In the genomic region with DNA sequence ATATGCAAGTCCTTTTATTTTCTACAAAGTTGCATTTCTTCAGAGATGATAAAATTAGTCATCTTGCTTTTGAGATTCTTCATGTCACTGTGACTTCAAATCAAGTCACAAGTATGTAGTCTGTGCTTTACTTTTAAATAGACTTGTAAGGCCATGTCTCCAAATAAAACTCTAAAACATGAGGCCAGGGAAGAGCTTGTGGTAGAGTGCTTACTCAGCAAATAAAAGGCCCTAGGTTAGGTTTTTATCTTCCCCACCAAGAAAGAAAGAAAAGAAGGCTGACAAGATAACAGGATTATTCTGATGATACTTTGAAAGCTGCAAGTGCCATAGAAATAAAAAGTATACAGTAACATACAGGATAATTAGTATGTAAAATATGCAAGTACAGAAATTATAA, we compare ENCODE assay signal across 32 mouse cellular contexts.
"Had no signal": no experiment of that assay in that cellular context is flagged by ENCODE, and none has a peak within 500 bp of the region (broad histone marks: within the 10 kb centered on the region; RNA-seq: fewer than 3 reads in every experiment).

No protein-coding gene starts in this region.

- H3K9me3 ChIP-seq: limb, embryonic 10.5 days; limb, embryonic 12.5 days; limb, embryonic 13.5 days; limb, embryonic 15.5 days; liver, embryonic 12.5 days; liver, embryonic 13.5 days; liver, embryonic 15.5 days; lung, embryonic 15.5 days; megakaryocyte, embryonic 14.5 days; midbrain, embryonic 10.5 days; midbrain, embryonic 12.5 days; midbrain, embryonic 13.5 days; midbrain, embryonic 15.5 days; neural tube, embryonic 12.5 days had no signal

- H3K36me3 ChIP-seq: liver, embryonic 12.5 days; liver, embryonic 13.5 days had no signal

- DNase-seq: left cerebral cortex, postnatal 4 days; liver; liver, embryonic 13.5 days; liver, postnatal 0 days; lung, adult 18-20 months; lung, adult 2 months; lung, embryonic 14.5 days; lung, postnatal 10 days; lung, postnatal 14 days; lung, postnatal 36 days; lung, postnatal 4 days; midbrain, embryonic 14.5 days had no signal

- H3K9ac ChIP-seq: limb, embryonic 12.5 days; limb, embryonic 13.5 days; limb, embryonic 15.5 days; liver, embryonic 12.5 days; liver, embryonic 13.5 days; liver, embryonic 14.5 days; liver, embryonic 15.5 days; liver, postnatal 0 days; lung, embryonic 14.5 days; lung, embryonic 15.5 days; midbrain, embryonic 12.5 days; midbrain, embryonic 13.5 days; midbrain, embryonic 15.5 days; neural tube, embryonic 12.5 days had no signal

- ATAC-seq: liver, embryonic 12.5 days; liver, postnatal 0 days; lung, postnatal 0 days; midbrain, embryonic 13.5 days; midbrain, embryonic 15.5 days; midbrain, embryonic 16.5 days had no signal

- H3K27ac ChIP-seq: limb, embryonic 10.5 days; limb, embryonic 12.5 days; limb, embryonic 13.5 days; limb, embryonic 15.5 days; liver, embryonic 12.5 days; liver, embryonic 13.5 days; liver, embryonic 14.5 days; liver, embryonic 15.5 days; lung, embryonic 15.5 days; macrophage; midbrain, embryonic 10.5 days; midbrain, embryonic 12.5 days; midbrain, embryonic 13.5 days; midbrain, embryonic 15.5 days; neural tube, embryonic 12.5 days had no signal

- H3K4me2 ChIP-seq: limb, embryonic 12.5 days; limb, embryonic 13.5 days; limb, embryonic 15.5 days; liver, embryonic 11.5 days; liver, embryonic 12.5 days; liver, embryonic 13.5 days; liver, embryonic 15.5 days; lung, embryonic 14.5 days; lung, embryonic 15.5 days; midbrain, embryonic 11.5 days; midbrain, embryonic 12.5 days; midbrain, embryonic 13.5 days; midbrain, embryonic 15.5 days; neural tube, embryonic 12.5 days had no signal

- H3K27me3 ChIP-seq: limb, embryonic 12.5 days; limb, embryonic 13.5 days; limb, embryonic 15.5 days; liver, embryonic 12.5 days; liver, embryonic 13.5 days; liver, embryonic 15.5 days; lung, embryonic 15.5 days; megakaryocyte, embryonic 14.5 days; midbrain, embryonic 12.5 days; midbrain, embryonic 13.5 days; midbrain, embryonic 15.5 days; neural tube, embryonic 12.5 days had no signal

- H3K4me1 ChIP-seq: limb, embryonic 10.5 days; limb, embryonic 12.5 days; limb, embryonic 13.5 days; limb, embryonic 15.5 days; liver, embryonic 12.5 days; liver, embryonic 13.5 days; liver, embryonic 15.5 days; lung, embryonic 15.5 days; megakaryocyte, embryonic 14.5 days; midbrain, embryonic 10.5 days; midbrain, embryonic 12.5 days; midbrain, embryonic 13.5 days; midbrain, embryonic 15.5 days; neural tube, embryonic 12.5 days had no signal

- H3K4me3 ChIP-seq: limb, embryonic 10.5 days; limb, embryonic 12.5 days; limb, embryonic 13.5 days; limb, embryonic 15.5 days; liver, embryonic 12.5 days; liver, embryonic 13.5 days; liver, embryonic 15.5 days; lung, embryonic 15.5 days; megakaryocyte, embryonic 14.5 days; midbrain, embryonic 10.5 days; midbrain, embryonic 12.5 days; midbrain, embryonic 13.5 days; midbrain, embryonic 15.5 days; myocyte; neural tube, embryonic 12.5 days had no signal
